Mouse (Mus musculus) neural tube, embryonic 11.5 days (tissue): ENCODE results near the gene Jmjd1c. TPM values are rescaled to one million over a fixed set of nuclear protein-coding genes. Genes with fewer than 3 reads are reported as not detected.

Experiments
- ATAC-seq: fragments of 200-750 bp; cut with Nextera tagmentation; 2 replicates; pipeline ENCODE4 v1.8.0; 2017; ENCODE audit warnings: moderate number of reproducible peaks, mild to moderate bottlenecking, moderate TSS enrichment, moderate library complexity; ENCODE audit not compliant: insufficient read depth, low FRiP score, low TSS enrichment
- DNase-seq: peaks from one replicate; pipeline ENCODE4 v3.0.0-alpha.2; 2015; ENCODE audit warnings: low spot score
- H3K27ac ChIP-seq: fragments of 300-500 bp; sonication (generic); 2 replicates; pipeline ENCODE4 v1.5.1; 2014; ENCODE audit warnings: low read depth, mild to moderate bottlenecking, low read length
- H3K27me3 ChIP-seq: fragments of 300-500 bp; sonication (generic); 2 replicates; pipeline ENCODE4 v1.6.1; 2014; ENCODE audit warnings: mild to moderate bottlenecking, low read length, mixed read lengths; ENCODE audit not compliant: control insufficient read depth, insufficient read depth
- H3K36me3 ChIP-seq: fragments of 300-500 bp; sonication (generic); 2 replicates; pipeline ENCODE4 v1.6.1; 2014; ENCODE audit warnings: mild to moderate bottlenecking, low read length, moderate library complexity, mixed read lengths; ENCODE audit not compliant: control insufficient read depth, insufficient read depth
- H3K4me1 ChIP-seq: fragments of 300-500 bp; sonication (generic); 2 replicates; pipeline ENCODE4 v1.6.1; 2014; ENCODE audit warnings: low read length, mixed read lengths; ENCODE audit not compliant: control insufficient read depth, insufficient read depth
- H3K4me2 ChIP-seq: fragments of 300-500 bp; sonication (generic); 2 replicates; pipeline ENCODE4 v1.6.1; 2014; ENCODE audit warnings: low read depth, mild to moderate bottlenecking, moderate library complexity
- H3K4me3 ChIP-seq: fragments of 300-500 bp; sonication (generic); 2 replicates; pipeline ENCODE4 v1.5.1; 2014; ENCODE audit warnings: low read depth, low read length
- H3K9ac ChIP-seq: fragments of 300-500 bp; sonication (generic); 2 replicates; pipeline ENCODE4 v1.6.1; 2014; ENCODE audit warnings: mild to moderate bottlenecking, low read length
- H3K9me3 ChIP-seq: fragments of 300-500 bp; sonication (generic); 2 replicates; pipeline ENCODE4 v1.6.1; 2016; ENCODE audit warnings: low read length; ENCODE audit not compliant: control insufficient read depth
- WGBS: fragments of 180-500 bp; shearing (Covaris S2); extraction: QIAGEN DNeasy Blood & Tissue Kit; methylation state at CpG from one replicate; pipeline ENCODE4 v1.1.7; 2014; 5-methylcytosine and 5-hydroxymethylcytosine counted together
- polyA plus RNA-seq: library from polyadenylated mRNA; unstranded; fragments of >200 nt; fragmentation: Nextera tagmentation; extraction: Ambion mirVana; gene quantifications from 2 replicates; pipeline ENCODE4 v1.2.1, GENCODE M21; 2014

Jmjd1c gene
- polyA plus RNA-seq, 1 experiment from 2014 or later = 47.6 TPM

GRCm38 (mm10) chr10:67113833-67114232 lies 17.9 kb downstream of the Jmjd1c start:
- DNase-seq = peak; percentile 5
- H3K9me3 ChIP-seq = no peaks in the 10 kb centered on the region
- no peak overlapping the region for H3K4me2 ChIP-seq
- peaks cover 10% of the 10 kb centered on the region; the same call in 1 of the 2 replicates for H3K4me1 ChIP-seq
- no peaks in the 10 kb centered on the region for H3K36me3 ChIP-seq
- H3K27ac ChIP-seq = no peak overlapping the region
- H3K9ac ChIP-seq = no peak overlapping the region
- no peak overlapping the region for H3K4me3 ChIP-seq
- no peak for ATAC-seq
- no peaks in the 10 kb centered on the region for H3K27me3 ChIP-seq
- 87% methylated on average over 11 of the region's 11 CpGs for WGBS

- H3K36me3 ChIP-seq = no peaks in the 10 kb centered on the region
- peaks cover 10% of the 10 kb centered on the region; the same call in 1 of the 2 replicates for H3K4me1 ChIP-seq
- DNase-seq = peak; percentile 16
- no peaks in the 10 kb centered on the region for H3K9me3 ChIP-seq
- ATAC-seq = no peak
- 40% methylated on average over 6 of the region's 6 CpGs for WGBS
- no peak overlapping the region for H3K9ac ChIP-seq
- H3K4me2 ChIP-seq = no peak overlapping the region
- H3K4me3 ChIP-seq = no peak overlapping the region
- no peak overlapping the region for H3K27ac ChIP-seq
- no peaks in the 10 kb centered on the region for H3K27me3 ChIP-seq
These were observed 19.2 kb downstream of the Jmjd1c start for GRCm38 (mm10) chr10:67115115-67115514.

- ATAC-seq (no peak), DNase-seq (peak; percentile 11)
- Histone ChIP-seq H3K4me1 (peaks cover 9% of the 10 kb centered on the region; the same call in 1 of the 2 replicates), H3K27ac (no peak overlapping the region), H3K4me2 (no peak overlapping the region), H3K4me3 (no peak overlapping the region), H3K9me3 (no peaks in the 10 kb centered on the region), H3K36me3 (no peaks in the 10 kb centered on the region), H3K27me3 (no peaks in the 10 kb centered on the region), H3K9ac (no peak overlapping the region)
- 34% methylated on average over 5 of the region's 5 CpGs for WGBS
These were observed 19.8 kb downstream of the Jmjd1c start for GRCm38 (mm10) chr10:67115666-67116091.

GRCm38 (mm10) chr10:67116251-67116650 lies 20.3 kb downstream of the Jmjd1c start:
- DNase-seq = peak; percentile 7
- Histone ChIP-seq H3K4me3 (no peak overlapping the region), H3K4me2 (no peak overlapping the region), H3K9me3 (no peaks in the 10 kb centered on the region), H3K27ac (no peak overlapping the region), H3K27me3 (no peaks in the 10 kb centered on the region), H3K36me3 (no peaks in the 10 kb centered on the region), H3K9ac (no peak overlapping the region), H3K4me1 (peaks cover 5% of the 10 kb centered on the region; the same call in 1 of the 2 replicates)
- 76% methylated on average over 8 of the region's 8 CpGs for WGBS
- no peak for ATAC-seq

GRCm38 (mm10) chr10:67119291-67119690 lies 23.4 kb downstream of the Jmjd1c start:
- Histone ChIP-seq H3K36me3 (no peaks in the 10 kb centered on the region), H3K27ac (no peak overlapping the region), H3K27me3 (no peaks in the 10 kb centered on the region), H3K9me3 (no peaks in the 10 kb centered on the region), H3K4me1 (no peaks in the 10 kb centered on the region), H3K4me2 (no peak overlapping the region), H3K9ac (no peak overlapping the region), H3K4me3 (no peak overlapping the region)
- no peak for ATAC-seq
- 72% methylated on average over 7 of the region's 7 CpGs for WGBS
- DNase-seq = peak; percentile 2

GRCm38 (mm10) chr10:67120180-67120579 lies 24.3 kb downstream of the Jmjd1c start:
- no peaks in the 10 kb centered on the region for H3K36me3 ChIP-seq
- H3K9me3 ChIP-seq = no peaks in the 10 kb centered on the region
- no peak overlapping the region for H3K4me2 ChIP-seq
- no peak overlapping the region for H3K27ac ChIP-seq
- H3K4me1 ChIP-seq = no peaks in the 10 kb centered on the region
- no peaks in the 10 kb centered on the region for H3K27me3 ChIP-seq
- 79% methylated on average over 4 of the region's 4 CpGs for WGBS
- H3K4me3 ChIP-seq = no peak overlapping the region
- DNase-seq (peak; percentile 4), ATAC-seq (no peak)
- H3K9ac ChIP-seq = no peak overlapping the region

GRCm38 (mm10) chr10:67120640-67121039 lies 24.7 kb downstream of the Jmjd1c start:
- ATAC-seq = no peak
- no peak overlapping the region for H3K27ac ChIP-seq
- H3K9ac ChIP-seq = no peak overlapping the region
- peak; percentile 5 for DNase-seq
- no peaks in the 10 kb centered on the region for H3K4me1 ChIP-seq
- no peak overlapping the region for H3K4me2 ChIP-seq
- H3K4me3 ChIP-seq = no peak overlapping the region
- H3K36me3 ChIP-seq = no peaks in the 10 kb centered on the region
- no peaks in the 10 kb centered on the region for H3K27me3 ChIP-seq
- 84% methylated on average over 2 of the region's 2 CpGs for WGBS
- H3K9me3 ChIP-seq = no peaks in the 10 kb centered on the region

- peaks cover 6% of the 10 kb centered on the region; the same call in 1 of the 2 replicates for H3K4me1 ChIP-seq
- no peak overlapping the region for H3K27ac ChIP-seq
- H3K4me2 ChIP-seq = no peak overlapping the region
- H3K9me3 ChIP-seq = no peaks in the 10 kb centered on the region
- DNase-seq = peak; percentile 0
- H3K27me3 ChIP-seq = no peaks in the 10 kb centered on the region
- H3K4me3 ChIP-seq = no peak overlapping the region
- H3K36me3 ChIP-seq = no peaks in the 10 kb centered on the region
- H3K9ac ChIP-seq = no peak overlapping the region
- no peak for ATAC-seq
- 51% methylated on average over 2 of the region's 2 CpGs for WGBS
These were observed 27.8 kb downstream of the Jmjd1c start for GRCm38 (mm10) chr10:67123756-67124155.

- WGBS = 79% methylated on average over 4 of the region's 4 CpGs
- ATAC-seq = no peak
- Histone ChIP-seq H3K4me3 (no peak overlapping the region), H3K4me1 (peaks cover 6% of the 10 kb centered on the region; the same call in 1 of the 2 replicates), H3K27me3 (no peaks in the 10 kb centered on the region), H3K4me2 (no peak overlapping the region), H3K27ac (no peak overlapping the region), H3K9ac (no peak overlapping the region), H3K36me3 (no peaks in the 10 kb centered on the region), H3K9me3 (no peaks in the 10 kb centered on the region)
- DNase-seq = no peak
These were observed 28.2 kb downstream of the Jmjd1c start for GRCm38 (mm10) chr10:67124156-67124555.
